Mouse (Mus musculus) embryonic facial prominence, embryonic 15.5 days (tissue): ENCODE measurements around the gene Gm4763. TPM values are rescaled to one million over a fixed set of nuclear protein-coding genes. Genes with fewer than 3 reads are reported as not detected.
"Not testable (repeated sequence)": the region's sequence is repeated elsewhere in the genome, so short reads cannot be mapped to it uniquely, and the experiment has no call there.

Experiments used
- ATAC-seq: fragments of 200-750 bp; cut with Nextera tagmentation; 2 replicates; pipeline ENCODE4 v1.8.0; 2017; ENCODE audit warnings: low read depth, moderate TSS enrichment; ENCODE audit not compliant: insufficient number of reproducible peaks, low FRiP score, low TSS enrichment
- H3K27ac ChIP-seq: fragments of 300-500 bp; sonication (generic); replicated peaks from 2 replicates; pipeline ENCODE4 v1.5.1; 2015; ENCODE audit warnings: mild to moderate bottlenecking, inconsistent platforms
- H3K27me3 ChIP-seq: fragments of 300-500 bp; sonication (generic); 2 replicates; pipeline ENCODE4 v1.6.1; 2015; ENCODE audit warnings: inconsistent platforms
- H3K36me3 ChIP-seq: fragments of 300-500 bp; sonication (generic); 2 replicates; pipeline ENCODE4 v1.6.1; 2015; ENCODE audit warnings: mild to moderate bottlenecking, inconsistent platforms
- H3K4me1 ChIP-seq: fragments of 300-500 bp; sonication (generic); 2 replicates; pipeline ENCODE4 v1.6.1; 2015; ENCODE audit warnings: inconsistent platforms
- H3K4me2 ChIP-seq: fragments of 300-500 bp; sonication (generic); replicated peaks from 2 replicates; pipeline ENCODE4 v1.6.1; 2015; ENCODE audit warnings: mild to moderate bottlenecking, inconsistent platforms
- H3K4me3 ChIP-seq: fragments of 300-500 bp; sonication (generic); replicated peaks from 2 replicates; pipeline ENCODE4 v1.5.1; 2015; ENCODE audit warnings: mild to moderate bottlenecking, inconsistent platforms
- H3K9ac ChIP-seq: fragments of 300-500 bp; sonication (generic); 2 replicates; pipeline ENCODE4 v1.6.1; 2015; ENCODE audit warnings: inconsistent platforms
- H3K9me3 ChIP-seq: fragments of 300-500 bp; sonication (generic); replicated peaks from 2 replicates; pipeline ENCODE4 v1.6.1; 2016; ENCODE audit warnings: inconsistent platforms
- WGBS: fragments of 180-500 bp; shearing (Covaris S2); methylation state at CpG from one replicate; pipeline ENCODE4 v1.1.7; 2015; 5-methylcytosine and 5-hydroxymethylcytosine counted together
- polyA plus RNA-seq: library from polyadenylated mRNA; unstranded; fragments of >200 nt; fragmentation: Nextera tagmentation; extraction: Ambion mirVana; gene quantifications from 2 replicates; pipeline ENCODE4 v1.2.1, GENCODE M21; 2015

Gene Gm4763
- polyA plus RNA-seq, 1 experiment from 2014 or later: not detected

DNA sequence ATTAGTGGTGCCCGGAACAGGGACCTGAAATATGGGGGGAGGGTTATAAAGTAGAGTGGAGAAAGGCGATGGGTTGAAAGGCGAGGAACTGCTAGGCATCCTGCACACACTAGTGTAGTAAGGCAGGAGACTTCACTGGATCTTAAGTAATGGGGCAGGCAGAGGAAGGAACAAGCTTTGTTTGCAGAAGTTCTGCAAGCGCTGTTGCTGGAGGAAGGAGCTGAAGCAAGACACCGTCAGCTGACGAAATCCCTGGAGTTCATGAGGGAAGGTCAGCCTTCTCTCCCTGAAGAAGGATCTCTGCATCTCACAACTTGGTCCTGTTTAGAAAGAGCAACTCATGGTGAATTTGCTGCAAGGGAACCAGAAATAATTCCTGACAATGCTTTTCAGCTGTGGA lies 11.7 kb downstream of the Gm4763 start:
- no peak overlapping the region for H3K27ac ChIP-seq
- no peaks in the 10 kb centered on the region for H3K9me3 ChIP-seq
- 64% methylated on average over 6 of the region's 6 CpGs for WGBS
- no peaks in the 10 kb centered on the region for H3K36me3 ChIP-seq
- no peaks in the 10 kb centered on the region for H3K4me1 ChIP-seq
- no peak overlapping the region for H3K4me3 ChIP-seq
- no peak overlapping the region for H3K9ac ChIP-seq
- H3K27me3 ChIP-seq: no peaks in the 10 kb centered on the region
- no peak overlapping the region for H3K4me2 ChIP-seq
- ATAC-seq: no peak

DNA sequence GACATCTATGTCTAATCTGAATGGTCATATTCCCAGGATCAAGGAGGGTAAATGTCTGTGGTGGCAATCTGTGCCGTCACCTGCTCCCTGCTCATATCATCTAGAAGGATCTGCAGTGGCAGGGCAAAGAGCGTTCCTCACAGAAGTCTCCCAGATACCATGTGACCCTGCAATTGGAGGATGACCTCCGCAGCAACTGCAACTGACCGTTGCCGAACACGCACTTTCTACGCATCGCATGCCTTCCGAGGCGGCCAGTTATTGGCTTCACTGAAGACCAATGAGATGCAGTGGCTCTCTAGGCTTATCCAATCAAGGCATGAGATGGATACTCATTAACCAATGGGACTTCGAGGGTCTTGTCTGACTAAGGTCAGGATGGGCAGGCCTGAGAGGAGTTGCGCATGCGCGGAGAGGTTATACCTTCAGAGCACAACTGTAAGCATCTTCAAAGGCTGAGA lies 17.8 kb downstream of the Gm4763 start, which contains the start of gene BC049730:
BC049730 (plus strand) TSS at position 411 of the 461 bp plus-strand sequence.
- H3K4me1 ChIP-seq: no peaks in the 10 kb centered on the region
- no peaks in the 10 kb centered on the region for H3K27me3 ChIP-seq
- no peak within 1 kb of the TSS for H3K9ac ChIP-seq
- H3K27ac ChIP-seq: no peak within 1 kb of the TSS
- H3K9me3 ChIP-seq: no peaks in the 10 kb centered on the region
- no peak within 1 kb of the TSS for H3K4me2 ChIP-seq
- no peak for ATAC-seq
- WGBS: 91% methylated on average over 14 of the region's 14 CpGs
- no peak within 1 kb of the TSS for H3K4me3 ChIP-seq
- H3K36me3 ChIP-seq: no peaks in the 10 kb centered on the region

DNA sequence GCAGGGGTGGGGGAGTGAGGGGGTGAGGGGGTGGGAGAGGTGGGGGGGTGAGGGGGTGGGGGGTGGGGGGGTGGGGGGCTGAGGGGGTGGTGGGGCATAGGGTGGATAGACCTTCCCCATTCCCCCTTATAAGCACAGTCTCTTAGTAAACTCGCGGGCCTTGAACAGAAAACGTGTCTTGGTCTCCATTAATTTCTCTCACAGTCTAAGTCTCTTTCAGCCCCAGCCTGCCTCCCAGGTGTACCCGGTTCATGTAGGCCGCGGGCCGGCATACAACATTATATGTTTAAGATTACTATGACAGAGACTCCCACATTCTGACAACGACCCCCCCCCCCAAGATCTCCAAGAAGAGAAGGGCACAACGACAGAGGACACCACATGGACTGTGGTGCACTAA lies 23.9 kb downstream of the Gm4763 start:
- 79% methylated on average over 9 of the region's 9 CpGs for WGBS
- H3K36me3 ChIP-seq, H3K9me3 ChIP-seq, H3K4me1 ChIP-seq, H3K27ac ChIP-seq, H3K4me3 ChIP-seq, ATAC-seq, H3K9ac ChIP-seq, H3K27me3 ChIP-seq, H3K4me2 ChIP-seq: not testable (repeated sequence)

DNA sequence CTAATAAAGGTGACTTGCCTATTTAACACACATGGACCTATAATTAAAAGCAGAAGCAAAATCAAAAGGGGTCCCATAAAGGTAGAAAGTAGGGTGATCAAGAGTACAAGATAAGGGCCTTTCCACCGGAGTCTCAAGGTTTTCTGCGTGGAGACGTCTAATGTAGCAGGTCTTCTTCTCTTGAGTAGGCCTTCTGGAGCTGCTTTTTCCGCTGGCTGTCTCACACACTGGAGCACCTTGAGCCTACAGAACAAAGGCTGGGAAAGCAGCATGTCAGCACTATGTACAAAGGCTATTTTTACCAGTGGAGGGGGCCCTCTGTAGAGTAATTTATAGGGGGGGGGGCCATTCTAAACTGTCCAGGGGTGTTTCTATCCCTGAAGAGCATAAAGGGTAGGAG lies 28.8 kb downstream of the Gm4763 start:
- H3K9me3 ChIP-seq, H3K36me3 ChIP-seq, H3K27me3 ChIP-seq, H3K27ac ChIP-seq, H3K4me1 ChIP-seq, H3K4me3 ChIP-seq, H3K9ac ChIP-seq, ATAC-seq, H3K4me2 ChIP-seq: not testable (repeated sequence)
- WGBS: 85% methylated on average over 4 of the region's 4 CpGs

DNA sequence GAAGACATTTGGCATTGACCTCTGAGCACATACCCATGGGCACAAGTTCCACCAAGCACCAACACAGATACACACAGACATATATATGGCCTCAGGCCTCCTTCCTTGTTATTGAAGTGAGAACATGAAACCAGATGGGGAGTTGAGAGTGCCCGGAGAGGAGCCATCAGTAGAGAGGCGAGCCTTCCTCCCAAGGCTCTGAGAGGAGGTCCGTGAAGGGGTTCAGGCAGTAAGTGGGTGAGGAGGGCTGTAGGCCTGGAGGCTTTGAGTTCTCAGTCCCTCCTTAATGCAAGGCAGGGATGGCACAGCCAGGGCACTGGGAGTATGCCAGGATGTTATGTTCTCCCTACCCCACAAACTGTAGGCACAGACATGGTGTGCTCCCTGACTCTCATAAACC lies 34.0 kb downstream of the Gm4763 start:
- not testable (repeated sequence) for H3K4me1 ChIP-seq, H3K27ac ChIP-seq, H3K9me3 ChIP-seq, H3K27me3 ChIP-seq, ATAC-seq, H3K4me3 ChIP-seq, H3K4me2 ChIP-seq, H3K36me3 ChIP-seq, H3K9ac ChIP-seq
- WGBS: 55% methylated on average over 2 of the region's 3 CpGs

DNA sequence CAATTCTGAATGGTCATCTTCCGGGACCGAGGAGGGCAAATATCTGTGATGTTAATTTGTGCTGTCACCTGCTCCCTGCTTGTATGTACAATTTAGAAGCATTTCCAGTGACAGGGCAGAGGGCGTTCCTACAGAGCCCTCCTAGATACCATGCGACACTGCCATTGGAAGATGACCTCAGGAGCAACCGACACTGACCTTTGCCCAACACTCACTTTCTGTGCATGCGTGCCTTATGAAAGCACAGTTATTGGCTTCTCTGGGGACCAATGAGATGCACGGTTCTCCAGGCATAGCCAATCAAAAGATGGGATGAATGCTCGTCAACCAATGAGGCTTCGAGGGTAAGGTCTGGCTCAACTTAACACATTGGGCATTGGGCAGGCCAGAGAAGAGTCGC lies 39.2 kb downstream of the Gm4763 start:
- 88% methylated on average over 10 of the region's 10 CpGs for WGBS
- not testable (repeated sequence) for H3K36me3 ChIP-seq, H3K9ac ChIP-seq, H3K9me3 ChIP-seq, H3K27me3 ChIP-seq, ATAC-seq, H3K4me2 ChIP-seq, H3K4me3 ChIP-seq, H3K4me1 ChIP-seq, H3K27ac ChIP-seq

DNA sequence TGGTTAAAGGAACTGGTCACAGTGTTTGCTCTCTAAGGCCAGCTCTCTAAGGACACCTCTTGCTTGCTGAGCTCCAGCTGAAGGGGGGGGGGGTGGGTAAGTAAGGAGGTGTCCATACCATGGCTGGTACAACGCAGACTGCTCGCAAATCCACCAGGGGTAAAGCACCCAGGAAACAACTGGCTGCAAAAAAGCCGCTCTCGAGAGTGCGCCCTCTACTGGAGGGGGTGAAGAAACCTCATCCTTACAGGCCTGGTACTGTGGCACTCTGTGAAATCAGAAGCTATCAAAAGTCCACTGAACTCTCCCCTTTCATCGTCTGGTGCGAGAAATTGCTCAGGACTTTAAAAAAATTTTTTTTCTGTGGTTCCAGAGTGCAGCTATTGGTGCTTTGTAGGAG lies 42.6 kb downstream of the Gm4763 start:
- H3K9me3 ChIP-seq, H3K9ac ChIP-seq, H3K4me1 ChIP-seq, ATAC-seq, H3K4me2 ChIP-seq, H3K36me3 ChIP-seq, H3K27ac ChIP-seq, H3K27me3 ChIP-seq, H3K4me3 ChIP-seq: not testable (repeated sequence)
- WGBS: 74% methylated on average over 7 of the region's 7 CpGs

DNA sequence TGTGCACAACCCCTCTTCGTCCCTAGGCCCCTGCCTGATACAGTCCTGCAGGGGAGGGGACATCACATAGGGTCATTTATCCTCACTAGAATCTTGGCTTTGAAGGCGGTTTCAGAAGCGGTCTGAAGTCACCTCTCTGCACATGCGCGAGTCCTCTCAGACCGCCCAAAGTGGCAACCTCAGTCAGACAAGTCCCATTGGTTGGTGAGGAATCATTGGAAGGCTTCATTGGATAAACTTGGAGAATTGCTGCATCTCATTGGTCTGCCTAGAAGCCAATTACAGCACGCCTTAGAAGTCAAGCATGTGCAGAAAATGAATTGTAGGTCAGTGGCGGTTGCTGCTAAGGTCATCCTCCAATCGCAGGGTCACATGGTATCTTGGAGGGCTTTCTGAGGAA lies 50.1 kb downstream of the Gm4763 start, which contains the start of gene Tex101:
Tex101 (minus strand) TSS at position 101 of the 400 bp plus-strand sequence.
- no peak for ATAC-seq

DNA sequence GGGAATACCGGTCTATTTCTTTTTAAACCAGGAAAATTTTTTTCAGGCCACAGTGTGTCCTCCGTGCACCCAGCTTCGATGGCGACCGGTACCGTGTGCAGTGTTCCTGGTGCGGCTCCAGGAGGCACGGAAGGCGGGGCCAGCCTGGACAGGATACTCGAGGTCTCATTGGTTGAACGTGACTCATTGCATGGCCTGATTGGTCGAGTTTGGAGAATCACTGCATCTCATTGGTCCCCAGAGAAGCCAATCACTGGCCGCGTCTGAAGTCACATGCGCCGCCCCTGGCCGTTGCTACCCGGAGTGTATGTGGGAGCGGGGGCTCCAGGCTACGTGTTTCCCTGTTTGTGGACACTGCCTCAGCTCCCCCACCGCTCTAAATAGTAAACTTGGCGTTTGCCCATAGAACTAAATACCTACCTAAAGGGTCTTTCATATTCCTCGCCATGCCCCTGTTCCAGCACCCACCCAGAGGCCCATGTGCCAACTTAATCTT lies 54.7 kb downstream of the Gm4763 start:
- Histone ChIP-seq H3K4me2 (no peak overlapping the region), H3K27me3 (no peaks in the 10 kb centered on the region), H3K4me3 (no peak overlapping the region), H3K27ac (no peak overlapping the region), H3K36me3 (no peaks in the 10 kb centered on the region), H3K4me1 (no peaks in the 10 kb centered on the region), H3K9me3 (no peaks in the 10 kb centered on the region), H3K9ac (no peak overlapping the region)
- no peak for ATAC-seq
- 89% methylated on average over 23 of the region's 23 CpGs for WGBS

More for the DNA sequence above, 50.1 kb downstream of the Gm4763 start, which contains the start of gene Tex101:
- Histone ChIP-seq H3K4me1 (no peaks in the 10 kb centered on the region), H3K36me3 (no peaks in the 10 kb centered on the region), H3K9ac (no peak within 1 kb of the TSS), H3K4me2 (no peak within 1 kb of the TSS), H3K4me3 (no peak within 1 kb of the TSS), H3K9me3 (no peaks in the 10 kb centered on the region), H3K27me3 (no peaks in the 10 kb centered on the region), H3K27ac (no peak within 1 kb of the TSS)
- 87% methylated on average over 9 of the region's 9 CpGs for WGBS

Other genes with a start within 250 kb of the Gm4763 start
- 7.5 and 8.0 TPM in 2 replicates for gene Cadm4, start 244.9 kb downstream of the Gm4763 start, polyA plus RNA-seq
- gene Zfp428, start 219.9 kb downstream of the Gm4763 start, polyA plus RNA-seq: 65.9 and 69.2 TPM in 2 replicates
- gene AC161166.1, start 214.5 kb downstream of the Gm4763 start, polyA plus RNA-seq: 0.62 and 0.72 TPM in 2 replicates
- gene Irgq, start 196.2 kb downstream of the Gm4763 start, polyA plus RNA-seq: 11.2 and 11.4 TPM in 2 replicates
- gene Pinlyp, start 180.8 kb downstream of the Gm4763 start, polyA plus RNA-seq: 9.4 and 16.4 TPM in 2 replicates
- gene Xrcc1, start 180.6 kb downstream of the Gm4763 start, polyA plus RNA-seq: 122 and 127 TPM in 2 replicates
- 27.3 and 27.8 TPM in 2 replicates for gene Ethe1, start 139.4 kb downstream of the Gm4763 start, polyA plus RNA-seq
- 6.9 and 7.9 TPM in 2 replicates for gene Zfp575, start 139.3 kb downstream of the Gm4763 start, polyA plus RNA-seq
- 1.1 and 1.4 TPM in 2 replicates for gene Phldb3, start 116.1 kb downstream of the Gm4763 start, polyA plus RNA-seq
- gene Lypd3, start 90.4 kb downstream of the Gm4763 start, polyA plus RNA-seq: 94.6 and 109 TPM in 2 replicates
- gene Tex101, start 50.2 kb downstream of the Gm4763 start, polyA plus RNA-seq: not detected in 2 replicates
- not detected in 2 replicates for gene BC049730, start 17.7 kb downstream of the Gm4763 start, polyA plus RNA-seq
- 0.66 and 1.3 TPM in 2 replicates for gene Cd177, start 33.4 kb upstream of the Gm4763 start, polyA plus RNA-seq
- 0.35 TPM in 2 replicates for gene Ceacam10, start 50.3 kb upstream of the Gm4763 start, polyA plus RNA-seq
- gene Gm9844, start 135.3 kb upstream of the Gm4763 start, polyA plus RNA-seq: 8.1 and 21.7 TPM in 2 replicates
- not detected in 2 replicates for gene Lypd4, start 143.0 kb upstream of the Gm4763 start, polyA plus RNA-seq
- 0.09 TPM in 1 of 2 replicates, not detected in the other for gene Dmrtc2, start 143.1 kb upstream of the Gm4763 start, polyA plus RNA-seq
- 2,979 and 3,008 TPM in 2 replicates for gene Rps19, start 157.5 kb upstream of the Gm4763 start, polyA plus RNA-seq
- 0.59 and 0.69 TPM in 2 replicates for gene Cd79a, start 170.5 kb upstream of the Gm4763 start, polyA plus RNA-seq
- 121 and 126 TPM in 2 replicates for gene Arhgef1, start 176.0 kb upstream of the Gm4763 start, polyA plus RNA-seq
- gene Gm4881, start 217.6 kb upstream of the Gm4763 start, polyA plus RNA-seq: not detected in 2 replicates
- 211 and 215 TPM in 2 replicates for gene Rabac1, start 245.8 kb upstream of the Gm4763 start, polyA plus RNA-seq